Mouse (Mus musculus) limb, embryonic 11.5 days (tissue): ENCODE measurements around the gene Unc45b. TPM values are rescaled to one million over a fixed set of nuclear protein-coding genes. Genes with fewer than 3 reads are reported as not detected.
"Not testable (repeated sequence)": the region's sequence is repeated elsewhere in the genome, so short reads cannot be mapped to it uniquely, and the experiment has no call there.

Source experiments
- ATAC-seq: fragments of 200-750 bp; cut with Nextera tagmentation; 2 replicates; pipeline ENCODE4 v1.8.0; 2017; ENCODE audit warnings: low read depth; ENCODE audit not compliant: insufficient number of reproducible peaks, low FRiP score, low TSS enrichment
- DNase-seq: peaks from one replicate; pipeline ENCODE4 v3.0.0-alpha.2; 2015; ENCODE audit warnings: low spot score
- H3K27ac ChIP-seq: fragments of 300-500 bp; sonication (generic); replicated peaks from 2 replicates; pipeline ENCODE4 v1.5.1; 2014; ENCODE audit warnings: low read depth, mild to moderate bottlenecking, low read length
- H3K27me3 ChIP-seq: fragments of 300-500 bp; sonication (generic); 2 replicates; pipeline ENCODE4 v1.6.1; 2014; ENCODE audit warnings: mild to moderate bottlenecking, low read length, mixed read lengths; ENCODE audit not compliant: control insufficient read depth, insufficient read depth
- H3K36me3 ChIP-seq: fragments of 300-500 bp; sonication (generic); 2 replicates; pipeline ENCODE4 v1.6.1; 2014; ENCODE audit warnings: mild to moderate bottlenecking, low read length, moderate library complexity, mixed read lengths; ENCODE audit not compliant: control insufficient read depth, insufficient read depth
- H3K4me1 ChIP-seq: fragments of 300-500 bp; sonication (generic); 2 replicates; pipeline ENCODE4 v1.6.1; 2014; ENCODE audit warnings: low read length, mixed read lengths; ENCODE audit not compliant: control insufficient read depth, insufficient read depth
- H3K4me2 ChIP-seq: fragments of 300-500 bp; sonication (generic); 2 replicates; pipeline ENCODE4 v1.6.1; 2014; ENCODE audit warnings: low read depth, mild to moderate bottlenecking, moderate library complexity; ENCODE audit not compliant: severe bottlenecking
- H3K4me3 ChIP-seq: fragments of 300-500 bp; sonication (generic); 2 replicates; pipeline ENCODE4 v1.5.1; 2014; ENCODE audit warnings: low read depth, low read length
- H3K9ac ChIP-seq: fragments of 300-500 bp; sonication (generic); 2 replicates; pipeline ENCODE4 v1.6.1; 2014; ENCODE audit warnings: mild to moderate bottlenecking, low read length
- H3K9me3 ChIP-seq: fragments of 300-500 bp; sonication (generic); 2 replicates; pipeline ENCODE4 v1.6.1; 2016; ENCODE audit warnings: low read length; ENCODE audit not compliant: control insufficient read depth
- WGBS: fragments of 180-500 bp; shearing (Covaris S2); extraction: QIAGEN DNeasy Blood & Tissue Kit; methylation state at CpG from one replicate; pipeline ENCODE4 v1.1.7; 2014; 5-methylcytosine and 5-hydroxymethylcytosine counted together
- polyA plus RNA-seq: library from polyadenylated mRNA; unstranded; fragments of >200 nt; fragmentation: Nextera tagmentation; extraction: Ambion mirVana; gene quantifications from 2 replicates; pipeline ENCODE4 v1.2.1, GENCODE M21; 2014

Gene Unc45b
- polyA plus RNA-seq, 1 experiment from 2014 or later: 2.5 TPM

GRCm38 (mm10) chr11:82923910-82924309 lies 13.6 kb downstream of the Unc45b start:
- not testable (repeated sequence) for ATAC-seq, H3K9ac ChIP-seq, DNase-seq, H3K4me1 ChIP-seq, H3K4me3 ChIP-seq, H3K4me2 ChIP-seq, H3K27ac ChIP-seq, H3K9me3 ChIP-seq, H3K36me3 ChIP-seq
- 89% methylated on average over 6 of the region's 6 CpGs for whole genome bisulfite sequencing
- peaks cover 13% of the 10 kb centered on the region for H3K27me3 ChIP-seq

GRCm38 (mm10) chr11:82928897-82929632 lies 18.7 kb downstream of the Unc45b start:
- H3K27me3 ChIP-seq: peaks cover 40% of the 10 kb centered on the region
- WGBS: 35% methylated on average over 20 of the region's 20 CpGs
- DNase-seq: no peak

GRCm38 (mm10) chr11:82929633-82929950 lies 19.2 kb downstream of the Unc45b start:
- Histone ChIP-seq H3K36me3 (no peaks in the 10 kb centered on the region), H3K9ac (no peak overlapping the region), H3K27me3 (peaks cover 45% of the 10 kb centered on the region), H3K9me3 (no peaks in the 10 kb centered on the region), H3K4me3 (no peak overlapping the region), H3K4me2 (no peak overlapping the region), H3K4me1 (no peaks in the 10 kb centered on the region), H3K27ac (no peak overlapping the region)
- 47% methylated on average over 3 of the region's 3 CpGs for WGBS
- ATAC-seq (no peak), DNase-seq (no peak)

More at GRCm38 (mm10) chr11:82928897-82929632, 18.7 kb downstream of the Unc45b start:
- H3K36me3 ChIP-seq: no peaks in the 10 kb centered on the region
- H3K4me3 ChIP-seq: no peak overlapping the region
- H3K9me3 ChIP-seq: no peaks in the 10 kb centered on the region
- ATAC-seq: no peak
- no peaks in the 10 kb centered on the region for H3K4me1 ChIP-seq
- no peak overlapping the region for H3K4me2 ChIP-seq
- no peak overlapping the region for H3K27ac ChIP-seq
- H3K9ac ChIP-seq: no peak overlapping the region

- not testable (repeated sequence) for H3K4me1 ChIP-seq, H3K9ac ChIP-seq, H3K27ac ChIP-seq, ATAC-seq, H3K36me3 ChIP-seq, H3K9me3 ChIP-seq
- Histone ChIP-seq H3K4me3 (peak overlapping the region; percentile 40), H3K27me3 (peaks cover 51% of the 10 kb centered on the region), H3K4me2 (peak overlapping the region; percentile 89)
- WGBS: 1% methylated on average over 60 of the region's 85 CpGs
- peak; percentile 28 for DNase-seq
These were observed 20.1 kb downstream of the Unc45b start for GRCm38 (mm10) chr11:82930391-82930955.

- Histone ChIP-seq H3K4me3 (peak overlapping the region; percentile 40), H3K27me3 (peaks cover 57% of the 10 kb centered on the region), H3K4me2 (peak overlapping the region; percentile 89)
- 2% methylated on average over 21 of the region's 63 CpGs for WGBS
- not testable (repeated sequence) for H3K9ac ChIP-seq, H3K27ac ChIP-seq, DNase-seq, H3K36me3 ChIP-seq, H3K4me1 ChIP-seq, ATAC-seq, H3K9me3 ChIP-seq
These were observed 20.8 kb downstream of the Unc45b start for GRCm38 (mm10) chr11:82931161-82931560.

- not testable (repeated sequence) for H3K4me1 ChIP-seq, H3K9me3 ChIP-seq, H3K9ac ChIP-seq, ATAC-seq, H3K27ac ChIP-seq, H3K36me3 ChIP-seq
- under 1% methylated on average over 93 of the region's 119 CpGs for WGBS
- Histone ChIP-seq H3K4me2 (peak overlapping the region; percentile 89), H3K4me3 (peak overlapping the region; percentile 40), H3K27me3 (peaks cover 64% of the 10 kb centered on the region)
- DNase-seq: peak; percentile 41
These were observed 21.5 kb downstream of the Unc45b start for GRCm38 (mm10) chr11:82931671-82932450.

GRCm38 (mm10) chr11:82933186-82933585 lies 22.8 kb downstream of the Unc45b start:
- peak overlapping the region; percentile 89 for H3K4me2 ChIP-seq
- 3% methylated on average over 19 of the region's 29 CpGs for WGBS
- no peaks in the 10 kb centered on the region for H3K9me3 ChIP-seq
- H3K27ac ChIP-seq: no peak overlapping the region
- H3K9ac ChIP-seq: no peak overlapping the region
- H3K4me3 ChIP-seq: peak overlapping the region; percentile 40
- H3K27me3 ChIP-seq: peaks cover 60% of the 10 kb centered on the region
- DNase-seq (no peak), ATAC-seq (no peak)
- no peaks in the 10 kb centered on the region for H3K4me1 ChIP-seq
- H3K36me3 ChIP-seq: no peaks in the 10 kb centered on the region

- Histone ChIP-seq H3K9me3 (no peaks in the 10 kb centered on the region), H3K4me1 (no peaks in the 10 kb centered on the region), H3K4me3 (no peak overlapping the region), H3K27ac (no peak overlapping the region), H3K36me3 (no peaks in the 10 kb centered on the region), H3K9ac (no peak overlapping the region), H3K4me2 (no peak overlapping the region), H3K27me3 (no peaks in the 10 kb centered on the region)
- no peak for DNase-seq
- ATAC-seq: no peak
- 37% methylated on average over 6 of the region's 6 CpGs for WGBS
These were observed 33.0 kb downstream of the Unc45b start for GRCm38 (mm10) chr11:82943336-82943735.
